Mouse (Mus musculus) limb, embryonic 14.5 days (tissue): ENCODE measurements at regions not wholly inside any gene's neighbourhood (a gene's known extent, or its start where the extent isn't known, plus 50 kb on each side); places are given as distances from the start of the nearest gene placed in this dataset.

ENCODE experiments used
- ATAC-seq: fragments of 200-750 bp; cut with Nextera tagmentation; 2 replicates; pipeline ENCODE4 v1.8.0; 2017; ENCODE audit warnings: low read depth, moderate number of reproducible peaks, moderate TSS enrichment; ENCODE audit not compliant: low FRiP score
- DNase-seq: peaks from one replicate; pipeline ENCODE4 v3.0.0-alpha.2; 2015; ENCODE audit warnings: low spot score
- H3K27ac ChIP-seq: fragments of 300-500 bp; sonication (generic); replicated peaks from 2 replicates; pipeline ENCODE4 v1.5.1; 2014; ENCODE audit warnings: low read depth, mild to moderate bottlenecking, low read length, moderate library complexity, mixed read lengths
- H3K27me3 ChIP-seq: fragments of 300-500 bp; sonication (generic); 2 replicates; pipeline ENCODE4 v1.6.1; 2014; ENCODE audit warnings: low read length, mixed read lengths; ENCODE audit not compliant: control insufficient read depth, insufficient read depth
- H3K36me3 ChIP-seq: fragments of 300-500 bp; sonication (generic); 2 replicates; pipeline ENCODE4 v1.6.1; 2014; ENCODE audit warnings: mild to moderate bottlenecking, low read length, moderate library complexity, mixed read lengths; ENCODE audit not compliant: control insufficient read depth, insufficient read depth
- H3K4me1 ChIP-seq: fragments of 300-500 bp; sonication (generic); 2 replicates; pipeline ENCODE4 v1.6.1; 2014; ENCODE audit warnings: antibody characterized with exemption, low read length, mixed read lengths; ENCODE audit not compliant: control insufficient read depth, insufficient read depth
- H3K4me2 ChIP-seq: fragments of 300-500 bp; sonication (generic); replicated peaks from 2 replicates; pipeline ENCODE4 v1.6.1; 2014; ENCODE audit warnings: low read depth, mild to moderate bottlenecking, low read length, moderate library complexity; ENCODE audit not compliant: severe bottlenecking
- H3K4me3 ChIP-seq: fragments of 300-500 bp; sonication (generic); replicated peaks from 2 replicates; pipeline ENCODE4 v1.5.1; 2014; ENCODE audit warnings: low read length
- H3K9ac ChIP-seq: fragments of 300-500 bp; sonication (generic); 2 replicates; pipeline ENCODE4 v1.6.1; 2014; ENCODE audit warnings: mild to moderate bottlenecking, low read depth, low read length, moderate library complexity; ENCODE audit not compliant: severe bottlenecking
- H3K9me3 ChIP-seq: fragments of 300-500 bp; sonication (generic); 2 replicates; pipeline ENCODE4 v1.6.1; 2016; ENCODE audit warnings: low read length; ENCODE audit not compliant: control insufficient read depth
- POLR2A ChIP-seq: fragments of 200-500 bp; IDR thresholded peaks from 2 replicates; pipeline ENCODE4 v1.8.0; 2012; ENCODE audit warnings: inconsistent platforms, mild to moderate bottlenecking, moderate library complexity, borderline replicate concordance; ENCODE audit not compliant: insufficient read depth, insufficient read length; ENCODE audit errors: extremely low read depth
- WGBS: fragments of 180-500 bp; shearing (Covaris S2); extraction: QIAGEN DNeasy Blood & Tissue Kit; methylation state at CpG from one replicate; pipeline ENCODE4 v1.1.7; 2014; 5-methylcytosine and 5-hydroxymethylcytosine counted together

- DNase-seq (no peak), ATAC-seq (no peak)
- 69% methylated on average over 6 of the region's 6 CpGs for WGBS
- Histone ChIP-seq H3K36me3 (no peaks in the 10 kb centered on the region), H3K4me2 (no peak overlapping the region), H3K4me1 (no peaks in the 10 kb centered on the region), H3K4me3 (no peak overlapping the region), H3K27ac (no peak overlapping the region), H3K27me3 (no peaks in the 10 kb centered on the region), H3K9ac (no peak overlapping the region), H3K9me3 (no peaks in the 10 kb centered on the region)
- TF ChIP-seq POLR2A, result no peak
These were observed 71.8 kb downstream of the Arf2 start for GRCm38 (mm10) chr11:104038271-104038800.

GRCm38 (mm10) chr11:104045216-104045615 is 78.7 kb downstream of the Arf2 start:
- no peak overlapping the region for H3K4me3 ChIP-seq
- ATAC-seq (no peak), DNase-seq (no peak)
- H3K36me3 ChIP-seq, result no peaks in the 10 kb centered on the region
- no peak for TF ChIP-seq POLR2A
- H3K9me3 ChIP-seq, result no peaks in the 10 kb centered on the region
- no peak overlapping the region for H3K27ac ChIP-seq
- no peaks in the 10 kb centered on the region for H3K4me1 ChIP-seq
- no peak overlapping the region for H3K4me2 ChIP-seq
- no peaks in the 10 kb centered on the region for H3K27me3 ChIP-seq
- H3K9ac ChIP-seq, result no peak overlapping the region
- 77% methylated on average over 4 of the region's 4 CpGs for WGBS

- TF ChIP-seq POLR2A, result no peak
- Histone ChIP-seq H3K4me1 (no peaks in the 10 kb centered on the region), H3K4me2 (no peak overlapping the region), H3K9ac (no peak overlapping the region), H3K4me3 (no peak overlapping the region), H3K27me3 (no peaks in the 10 kb centered on the region), H3K27ac (no peak overlapping the region), H3K36me3 (no peaks in the 10 kb centered on the region), H3K9me3 (no peaks in the 10 kb centered on the region)
- DNase-seq, result no peak
- 89% methylated on average over 3 of the region's 3 CpGs for WGBS
- ATAC-seq, result no peak
These were observed 80.7 kb upstream of the Crhr1 start for GRCm38 (mm10) chr11:104051986-104052385.

DNA sequence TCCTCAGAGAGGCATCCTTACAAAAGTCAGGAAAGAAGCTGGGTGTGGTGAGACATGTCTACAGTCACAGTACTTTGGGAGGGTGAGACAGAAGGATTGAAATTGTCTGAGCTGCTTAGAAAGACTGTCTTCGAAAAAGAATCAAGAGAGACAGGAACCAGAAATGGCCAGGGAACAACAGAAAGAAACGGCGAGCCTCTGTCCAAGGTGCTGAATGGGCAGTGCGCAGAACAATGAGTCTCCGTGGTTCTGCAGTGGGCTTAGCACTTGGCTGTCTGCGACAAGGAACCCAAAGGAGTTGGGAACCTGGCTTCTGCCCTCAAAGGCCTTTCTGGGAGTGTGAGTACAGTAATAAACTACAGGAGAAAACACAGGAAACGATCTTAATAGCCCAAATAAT is 79.4 kb upstream of the Crhr1 start:
- no peaks in the 10 kb centered on the region for H3K27me3 ChIP-seq
- no peaks in the 10 kb centered on the region for H3K9me3 ChIP-seq
- WGBS, result 17% methylated on average over 7 of the region's 7 CpGs
- no peaks in the 10 kb centered on the region for H3K36me3 ChIP-seq
- DNase-seq (peak; percentile 81), ATAC-seq (no peak)
- no peak overlapping the region for H3K4me2 ChIP-seq
- H3K4me3 ChIP-seq, result no peak overlapping the region
- no peak overlapping the region for H3K27ac ChIP-seq
- TF ChIP-seq POLR2A, result no peak
- no peaks in the 10 kb centered on the region for H3K4me1 ChIP-seq
- no peak overlapping the region for H3K9ac ChIP-seq

- no peak overlapping the region for H3K4me3 ChIP-seq
- ATAC-seq (no peak), DNase-seq (no peak)
- H3K9ac ChIP-seq, result no peak overlapping the region
- H3K27me3 ChIP-seq, result no peaks in the 10 kb centered on the region
- no peak overlapping the region for H3K27ac ChIP-seq
- TF ChIP-seq POLR2A, result no peak
- WGBS, result 75% methylated on average over 6 of the region's 6 CpGs
- H3K4me1 ChIP-seq, result no peaks in the 10 kb centered on the region
- H3K4me2 ChIP-seq, result no peak overlapping the region
- H3K36me3 ChIP-seq, result no peaks in the 10 kb centered on the region
- no peaks in the 10 kb centered on the region for H3K9me3 ChIP-seq
These were observed 76.7 kb upstream of the Crhr1 start for GRCm38 (mm10) chr11:104055941-104056340.

GRCm38 (mm10) chr11:104057046-104057445 is 75.6 kb upstream of the Crhr1 start:
- TF ChIP-seq POLR2A, result no peak
- Histone ChIP-seq H3K4me1 (no peaks in the 10 kb centered on the region), H3K27ac (no peak overlapping the region), H3K9ac (no peak overlapping the region), H3K4me2 (no peak overlapping the region), H3K27me3 (no peaks in the 10 kb centered on the region), H3K36me3 (no peaks in the 10 kb centered on the region), H3K9me3 (no peaks in the 10 kb centered on the region), H3K4me3 (no peak overlapping the region)
- WGBS, result 78% methylated on average over 4 of the region's 4 CpGs
- DNase-seq (no peak), ATAC-seq (no peak)
